Mouse (Mus musculus) heart, embryonic 11.5 days (tissue): Measurements from ENCODE around the gene Taar4. TPM values are rescaled to one million over a fixed set of nuclear protein-coding genes. Genes with fewer than 3 reads are reported as not detected.

Source experiments
- ATAC-seq: fragments of 200-750 bp; cut with Nextera tagmentation; replicated peaks from 2 replicates; pipeline ENCODE4 v1.8.0; 2017; ENCODE audit warnings: moderate library complexity; ENCODE audit not compliant: insufficient number of reproducible peaks, low FRiP score, low TSS enrichment
- H3K27ac ChIP-seq: fragments of 300-500 bp; sonication (generic); 2 replicates; pipeline ENCODE4 v1.5.1; 2014; ENCODE audit warnings: mild to moderate bottlenecking, low read depth, low read length
- H3K27me3 ChIP-seq: fragments of 300-500 bp; sonication (generic); 2 replicates; pipeline ENCODE4 v1.6.1; 2014; ENCODE audit warnings: mild to moderate bottlenecking, low read length, mixed read lengths; ENCODE audit not compliant: control insufficient read depth, insufficient read depth
- H3K36me3 ChIP-seq: fragments of 300-500 bp; sonication (generic); 2 replicates; pipeline ENCODE4 v1.6.1; 2014; ENCODE audit warnings: mild to moderate bottlenecking, low read length, moderate library complexity, mixed read lengths; ENCODE audit not compliant: control insufficient read depth, insufficient read depth
- H3K4me1 ChIP-seq: fragments of 300-500 bp; sonication (generic); 2 replicates; pipeline ENCODE4 v1.6.1; 2014; ENCODE audit warnings: low read length; ENCODE audit not compliant: control insufficient read depth, insufficient read depth
- H3K4me2 ChIP-seq: fragments of 300-500 bp; sonication (generic); 2 replicates; pipeline ENCODE4 v1.6.1; 2014; ENCODE audit warnings: mild to moderate bottlenecking, moderate library complexity
- H3K4me3 ChIP-seq: fragments of 300-500 bp; sonication (generic); 2 replicates; pipeline ENCODE4 v1.5.1; 2014; ENCODE audit warnings: low read depth, low read length
- H3K9ac ChIP-seq: fragments of 300-500 bp; sonication (generic); 2 replicates; pipeline ENCODE4 v1.6.1; 2014; ENCODE audit warnings: mild to moderate bottlenecking, low read depth, low read length, moderate library complexity
- H3K9me3 ChIP-seq: fragments of 300-500 bp; sonication (generic); replicated peaks from 2 replicates; pipeline ENCODE4 v1.6.1; 2016; ENCODE audit warnings: low read length; ENCODE audit not compliant: control insufficient read depth
- WGBS: fragments of 180-500 bp; shearing (Covaris S2); extraction: QIAGEN DNeasy Blood & Tissue Kit; methylation state at CpG from one replicate; pipeline ENCODE4 v1.1.7; 2014; ENCODE audit not compliant: insufficient replicate concordance; 5-methylcytosine and 5-hydroxymethylcytosine counted together
- polyA plus RNA-seq: library from polyadenylated mRNA; unstranded; fragments of >200 nt; fragmentation: Nextera tagmentation; extraction: Ambion mirVana; gene quantifications from 2 replicates; pipeline ENCODE4 v1.2.1, GENCODE M21; 2014

Taar4 gene
- polyA plus RNA-seq = not detected in 2 replicates

DNA sequence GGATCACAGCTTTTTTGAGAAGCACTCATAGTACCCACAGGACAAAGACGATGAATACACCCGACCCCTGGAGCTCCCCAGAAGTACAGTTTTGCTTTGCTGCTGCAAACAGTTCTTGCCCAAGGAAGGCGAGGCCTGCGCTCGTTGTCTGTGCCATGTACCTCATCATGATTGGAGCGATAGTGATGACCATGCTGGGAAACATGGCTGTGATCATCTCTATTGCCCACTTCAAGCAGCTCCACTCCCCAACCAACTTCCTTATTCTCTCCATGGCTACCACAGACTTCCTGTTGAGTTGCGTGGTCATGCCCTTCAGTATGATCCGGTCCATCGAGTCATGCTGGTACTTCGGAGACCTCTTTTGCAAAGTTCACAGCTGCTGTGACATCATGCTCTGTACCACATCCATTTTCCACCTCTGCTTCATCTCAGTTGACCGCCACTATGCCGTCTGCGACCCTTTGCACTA lies at the start of gene Taar4:
Gene Taar4 (plus strand): TSS at position 51 of the 472 bp plus-strand sequence.
- H3K36me3 ChIP-seq = no peaks in the 10 kb centered on the region
- WGBS = 92% methylated on average over 13 of the region's 13 CpGs
- no peak within 1 kb of the TSS for H3K27ac ChIP-seq
- H3K9me3 ChIP-seq = no peaks in the 10 kb centered on the region
- no peak for ATAC-seq
- no peak within 1 kb of the TSS for H3K4me2 ChIP-seq
- H3K4me1 ChIP-seq = no peaks in the 10 kb centered on the region
- H3K27me3 ChIP-seq = no peaks in the 10 kb centered on the region
- no peak within 1 kb of the TSS for H3K9ac ChIP-seq
- no peak within 1 kb of the TSS for H3K4me3 ChIP-seq

DNA sequence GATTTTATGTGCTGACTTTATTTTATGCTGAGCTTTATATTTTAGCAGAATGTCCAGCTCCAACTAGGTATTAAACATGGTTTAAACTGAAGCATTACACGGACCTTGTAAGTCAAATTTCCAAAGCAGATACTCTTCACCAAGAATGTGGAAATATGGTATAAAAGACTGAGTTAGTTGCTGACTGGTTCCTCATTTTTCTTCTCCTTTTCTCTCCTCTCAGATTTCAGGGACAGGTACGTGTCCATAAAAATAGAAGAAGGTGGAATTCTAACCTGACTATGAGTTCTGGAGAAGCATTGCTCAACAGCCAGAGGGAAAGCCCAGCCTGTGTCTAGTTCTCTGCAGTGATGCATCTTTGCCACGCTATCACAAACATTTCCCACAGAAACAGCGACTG lies 40.2 kb upstream of the Taar4 start, which contains the start of gene Taar1:
Gene Taar1 (plus strand): TSS at position 301 of the 400 bp plus-strand sequence.
- no peak within 1 kb of the TSS for H3K9ac ChIP-seq
- no peak within 1 kb of the TSS for H3K4me3 ChIP-seq
- no peak for ATAC-seq
- H3K27me3 ChIP-seq = no peaks in the 10 kb centered on the region
- no peaks in the 10 kb centered on the region for H3K9me3 ChIP-seq
- no peaks in the 10 kb centered on the region for H3K4me1 ChIP-seq
- no peak within 1 kb of the TSS for H3K27ac ChIP-seq
- WGBS = 82% methylated on average over 4 of the region's 4 CpGs
- H3K4me2 ChIP-seq = no peak within 1 kb of the TSS
- H3K36me3 ChIP-seq = no peaks in the 10 kb centered on the region

DNA sequence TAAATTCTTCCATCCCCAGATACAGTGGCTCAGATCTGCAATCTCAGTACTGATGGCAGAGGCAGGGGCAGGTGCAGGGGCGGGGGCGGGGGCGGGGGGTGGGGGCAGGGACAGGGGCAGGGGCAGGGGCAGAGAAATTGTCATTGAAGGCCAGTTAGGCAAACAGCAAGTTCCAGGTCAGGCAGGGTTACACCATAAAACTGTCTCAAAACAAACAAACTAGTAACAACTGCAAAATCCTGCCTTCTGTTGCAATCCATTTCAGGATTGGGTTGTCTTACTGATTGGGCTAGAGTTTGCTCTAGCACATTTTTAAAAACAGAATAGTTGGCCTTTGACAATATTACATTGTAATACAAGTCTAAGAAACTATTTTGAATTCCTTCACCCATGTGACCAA lies 37.8 kb upstream of the Taar4 start:
- no peak overlapping the region for H3K9ac ChIP-seq
- no peak overlapping the region for H3K4me3 ChIP-seq
- no peaks in the 10 kb centered on the region for H3K9me3 ChIP-seq
- no peaks in the 10 kb centered on the region for H3K27me3 ChIP-seq
- no peaks in the 10 kb centered on the region for H3K36me3 ChIP-seq
- 65% methylated on average over 3 of the region's 3 CpGs for WGBS
- H3K4me2 ChIP-seq = no peak overlapping the region
- no peaks in the 10 kb centered on the region for H3K4me1 ChIP-seq
- ATAC-seq = no peak
- no peak overlapping the region for H3K27ac ChIP-seq

GRCm38 (mm10) chr10:23923941-23924340 lies 36.4 kb upstream of the Taar4 start:
- no peak overlapping the region for H3K4me2 ChIP-seq
- no peak overlapping the region for H3K4me3 ChIP-seq
- 81% methylated on average over 2 of the region's 2 CpGs for WGBS
- no peaks in the 10 kb centered on the region for H3K4me1 ChIP-seq
- no peak for ATAC-seq
- no peaks in the 10 kb centered on the region for H3K27me3 ChIP-seq
- no peak overlapping the region for H3K27ac ChIP-seq
- H3K9ac ChIP-seq = no peak overlapping the region
- H3K36me3 ChIP-seq = no peaks in the 10 kb centered on the region
- H3K9me3 ChIP-seq = no peaks in the 10 kb centered on the region

DNA sequence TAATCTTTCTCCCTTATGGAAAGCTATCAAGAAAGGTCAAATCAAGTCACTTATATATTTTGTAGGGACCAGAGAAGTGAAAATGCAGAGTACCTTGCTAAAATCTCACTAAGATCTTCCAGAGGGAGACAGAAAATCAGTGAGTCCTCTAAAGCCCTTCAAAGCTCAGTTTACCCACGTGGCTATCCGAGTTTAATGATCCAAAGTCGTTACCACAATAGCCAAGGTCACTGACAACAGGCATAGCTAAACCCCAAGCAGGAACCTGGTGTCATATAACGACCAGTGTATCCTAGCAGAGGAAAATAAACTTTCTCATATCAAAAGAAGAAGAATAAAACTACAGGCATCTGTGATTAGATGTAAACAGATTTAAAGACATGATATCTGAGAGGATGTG lies 22.7 kb upstream of the Taar4 start:
- no peak for ATAC-seq
- no peaks in the 10 kb centered on the region for H3K36me3 ChIP-seq
- WGBS = 52% methylated on average over 4 of the region's 4 CpGs

DNA sequence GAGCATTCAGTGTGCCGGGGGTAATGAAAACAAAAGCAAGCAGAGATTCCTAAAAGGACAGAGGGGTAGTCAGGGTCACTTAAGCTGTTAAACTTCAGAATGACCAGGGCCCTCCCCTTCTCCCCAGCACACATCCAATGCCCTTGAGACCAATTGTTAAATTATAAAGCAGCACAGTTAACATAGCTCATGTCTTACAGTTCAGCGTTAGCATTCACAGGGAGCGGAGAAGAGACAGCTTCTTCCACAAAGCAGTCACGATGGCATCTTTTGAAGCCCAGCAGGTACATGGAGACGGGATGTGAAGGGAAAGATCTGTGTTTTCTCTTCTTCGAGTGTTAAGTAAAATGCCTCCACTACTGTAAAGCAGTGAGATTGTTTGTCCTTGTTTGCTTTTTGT lies 22.0 kb upstream of the Taar4 start, which contains the start of gene Taar2:
Gene Taar2 (plus strand): TSS at position 261 of the 400 bp plus-strand sequence.
- Histone ChIP-seq H3K27me3 (no peaks in the 10 kb centered on the region), H3K9ac (no peak within 1 kb of the TSS), H3K36me3 (no peaks in the 10 kb centered on the region), H3K9me3 (no peaks in the 10 kb centered on the region), H3K4me1 (no peaks in the 10 kb centered on the region), H3K4me3 (no peak within 1 kb of the TSS), H3K4me2 (no peak within 1 kb of the TSS), H3K27ac (no peak within 1 kb of the TSS)
- 59% methylated on average over 6 of the region's 6 CpGs for WGBS
- no peak for ATAC-seq

More for the DNA sequence above, 22.7 kb upstream of the Taar4 start:
- Histone ChIP-seq H3K9me3 (no peaks in the 10 kb centered on the region), H3K9ac (no peak overlapping the region), H3K4me3 (no peak overlapping the region), H3K4me2 (no peak overlapping the region), H3K27ac (no peak overlapping the region), H3K4me1 (no peaks in the 10 kb centered on the region), H3K27me3 (no peaks in the 10 kb centered on the region)

- WGBS = 64% methylated on average over 5 of the region's 5 CpGs
- Histone ChIP-seq H3K36me3 (no peaks in the 10 kb centered on the region), H3K4me2 (no peak overlapping the region), H3K4me3 (no peak overlapping the region), H3K9ac (no peak overlapping the region), H3K9me3 (no peaks in the 10 kb centered on the region), H3K27ac (no peak overlapping the region), H3K4me1 (no peaks in the 10 kb centered on the region), H3K27me3 (no peaks in the 10 kb centered on the region)
- no peak for ATAC-seq
These were observed 17.8 kb upstream of the Taar4 start for GRCm38 (mm10) chr10:23942465-23942864.

DNA sequence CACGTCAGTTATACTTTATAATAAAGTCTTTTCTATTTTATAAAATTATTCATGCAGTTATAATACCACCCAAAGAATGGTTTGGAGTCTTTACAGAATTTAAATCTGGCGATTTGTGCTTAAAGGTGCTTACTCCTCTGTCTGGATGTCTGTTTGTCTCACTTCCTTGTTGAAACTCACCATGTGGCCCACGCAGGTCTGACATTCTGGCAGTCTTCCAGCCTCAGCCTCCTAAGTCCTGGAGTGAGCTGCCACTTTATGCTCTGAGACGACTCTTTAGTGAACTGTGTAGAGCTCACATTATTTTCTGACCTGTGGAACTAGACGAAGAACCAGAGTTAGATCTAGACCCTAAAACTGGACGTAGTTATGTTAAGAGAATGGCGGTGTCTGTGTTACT lies 12.3 kb upstream of the Taar4 start:
- Histone ChIP-seq H3K4me2 (no peak overlapping the region), H3K4me3 (no peak overlapping the region), H3K27ac (no peak overlapping the region), H3K9me3 (no peaks in the 10 kb centered on the region), H3K4me1 (no peaks in the 10 kb centered on the region), H3K9ac (no peak overlapping the region), H3K36me3 (no peaks in the 10 kb centered on the region), H3K27me3 (no peaks in the 10 kb centered on the region)
- 63% methylated on average over 7 of the region's 7 CpGs for WGBS
- no peak for ATAC-seq

DNA sequence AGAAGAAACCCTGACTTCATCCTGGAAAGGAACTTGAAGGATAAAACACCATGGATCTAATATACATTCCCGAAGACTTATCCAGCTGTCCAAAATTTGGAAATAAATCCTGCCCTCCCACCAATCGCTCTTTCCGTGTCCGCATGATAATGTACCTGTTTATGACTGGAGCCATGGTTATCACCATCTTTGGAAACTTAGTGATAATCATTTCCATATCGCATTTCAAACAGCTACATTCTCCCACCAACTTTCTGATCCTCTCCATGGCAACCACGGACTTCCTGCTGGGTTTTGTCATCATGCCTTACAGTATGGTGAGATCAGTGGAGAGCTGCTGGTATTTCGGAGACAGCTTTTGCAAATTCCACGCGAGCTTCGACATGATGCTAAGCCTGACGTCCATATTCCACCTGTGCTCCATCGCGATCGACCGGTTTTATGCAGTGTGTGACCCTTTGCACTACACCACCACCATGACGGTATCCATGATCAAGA lies 10.7 kb upstream of the Taar4 start, which contains the start of gene Taar3:
Gene Taar3 (plus strand): TSS at position 51 of the 498 bp plus-strand sequence.
- Histone ChIP-seq H3K4me3 (no peak within 1 kb of the TSS), H3K9ac (no peak within 1 kb of the TSS), H3K9me3 (no peaks in the 10 kb centered on the region), H3K36me3 (no peaks in the 10 kb centered on the region), H3K4me2 (no peak within 1 kb of the TSS), H3K27ac (no peak within 1 kb of the TSS), H3K27me3 (no peaks in the 10 kb centered on the region), H3K4me1 (no peaks in the 10 kb centered on the region)
- ATAC-seq = no peak
- 83% methylated on average over 16 of the region's 16 CpGs for WGBS
